Mouse (Mus musculus) thymus, adult 2 months (tissue): ENCODE results near the gene Ppp1r3e. TPM values are rescaled to one million over a fixed set of nuclear protein-coding genes. Genes with fewer than 3 reads are reported as not detected.

Source experiments
- DNase-seq: peaks from one replicate; pipeline ENCODE4 v3.0.0; 2021
- H3K27ac ChIP-seq: fragments of 200-500 bp; 2 replicates; pipeline ENCODE4 v1.5.1; 2012; ENCODE audit warnings: low read length, control low read depth; ENCODE audit not compliant: control insufficient read depth, insufficient read depth
- H3K27me3 ChIP-seq: fragments of 200-500 bp; 2 replicates; pipeline ENCODE4 v1.6.1; 2012; ENCODE audit warnings: mild to moderate bottlenecking, low read length, moderate library complexity, mixed read lengths; ENCODE audit not compliant: control insufficient read depth, insufficient read depth
- H3K36me3 ChIP-seq: fragments of 200-500 bp; 2 replicates; pipeline ENCODE4 v1.6.1; 2012; ENCODE audit warnings: mild to moderate bottlenecking, low read length, moderate library complexity; ENCODE audit not compliant: control insufficient read depth, insufficient read depth
- H3K4me1 ChIP-seq: fragments of 200-500 bp; replicated peaks from 2 replicates; pipeline ENCODE4 v1.6.1; 2012; ENCODE audit warnings: low read length; ENCODE audit not compliant: control insufficient read depth, insufficient read depth
- H3K4me3 ChIP-seq: fragments of 200-500 bp; 2 replicates; pipeline ENCODE4 v1.5.1; 2012; ENCODE audit warnings: mild to moderate bottlenecking, low read length, control low read depth, moderate library complexity; ENCODE audit not compliant: control insufficient read depth, insufficient read depth
- CTCF ChIP-seq: fragments of 200-500 bp; IDR thresholded peaks from 2 replicates; pipeline ENCODE4 v1.5.1; 2012; ENCODE audit warnings: mild to moderate bottlenecking, control low read depth, low read length, moderate library complexity, borderline replicate concordance; ENCODE audit not compliant: control insufficient read depth, poor library complexity, insufficient read depth; ENCODE audit errors: extremely low read depth
- POLR2A ChIP-seq: fragments of 200-500 bp; IDR thresholded peaks from 2 replicates; pipeline ENCODE4 v1.6.1; 2012; ENCODE audit warnings: mild to moderate bottlenecking, low read length, control low read depth, moderate library complexity; ENCODE audit not compliant: control insufficient read depth, poor library complexity, insufficient read depth; ENCODE audit errors: extremely low read depth
- WGBS: fragments of 180-500 bp; shearing (Covaris S2); methylation state at CpG from one replicate; pipeline ENCODE4 v1.1.7; 2018; 5-methylcytosine and 5-hydroxymethylcytosine counted together
- polyA plus RNA-seq: library from polyadenylated mRNA; depleted of rRNA; stranded (reverse); fragments of >200 nt; gene quantifications from 2 replicates; pipeline ENCODE4 v1.2.3, GENCODE M21; 2012

Ppp1r3e gene
- polyA plus RNA-seq, 1 experiment = 14.3 TPM

- 0 out of 2 replicates have a peak, but pooled peaks cover 9% of the 10 kb centered on the region for H3K4me1 ChIP-seq
- peak; percentile 38 for DNase-seq
- no peak overlapping the region for H3K27ac ChIP-seq
- H3K27me3 ChIP-seq = no peaks in the 10 kb centered on the region
- WGBS = 76% methylated on average over 5 of the region's 5 CpGs
- no peak overlapping the region for H3K4me3 ChIP-seq
- no peak for TF ChIP-seq POLR2A
- TF ChIP-seq CTCF = peak; percentile 69; the same call in 1 of the 2 replicates
- no peaks in the 10 kb centered on the region for H3K36me3 ChIP-seq
Observed at GRCm38 (mm10) chr14:54866936-54867335, 10.4 kb downstream of the Ppp1r3e start.

- H3K36me3 ChIP-seq = no peaks in the 10 kb centered on the region
- TF ChIP-seq CTCF (no peak), POLR2A (no peak)
- no peak overlapping the region for H3K4me3 ChIP-seq
- H3K4me1 ChIP-seq = 0 out of 2 replicates have a peak, but pooled peaks cover 9% of the 10 kb centered on the region
- no peaks in the 10 kb centered on the region for H3K27me3 ChIP-seq
- WGBS = 52% methylated on average over 3 of the region's 3 CpGs
- DNase-seq = no peak
- H3K27ac ChIP-seq = no peak overlapping the region
Observed at GRCm38 (mm10) chr14:54866268-54866667, 11.1 kb downstream of the Ppp1r3e start.

GRCm38 (mm10) chr14:54865626-54866025, 11.7 kb downstream of the Ppp1r3e start:
- Histone ChIP-seq H3K27ac (no peak overlapping the region), H3K36me3 (no peaks in the 10 kb centered on the region), H3K27me3 (no peaks in the 10 kb centered on the region), H3K4me3 (no peak overlapping the region), H3K4me1 (0 out of 2 replicates have a peak, but pooled peaks cover 9% of the 10 kb centered on the region)
- DNase-seq = no peak
- TF ChIP-seq POLR2A (no peak), CTCF (no peak)
- WGBS = 87% methylated on average over 5 of the region's 5 CpGs

- Histone ChIP-seq H3K4me1 (0 out of 2 replicates have a peak, but pooled peaks cover 9% of the 10 kb centered on the region), H3K4me3 (peak overlapping the region; percentile 63), H3K27ac (no peak overlapping the region), H3K27me3 (no peaks in the 10 kb centered on the region), H3K36me3 (no peaks in the 10 kb centered on the region)
- no peak for DNase-seq
- TF ChIP-seq POLR2A = no peak
- no peak for TF ChIP-seq CTCF
- 12% methylated on average over 21 of the region's 21 CpGs for WGBS
Observed at GRCm38 (mm10) chr14:54864313-54865036, 12.9 kb downstream of the Ppp1r3e start.

- WGBS = under 1% methylated on average over 56 of the region's 56 CpGs
- Histone ChIP-seq H3K27ac (no peak overlapping the region), H3K4me3 (peak overlapping the region; percentile 63), H3K36me3 (no peaks in the 10 kb centered on the region), H3K4me1 (0 out of 2 replicates have a peak, but pooled peaks cover 9% of the 10 kb centered on the region), H3K27me3 (no peaks in the 10 kb centered on the region)
- TF ChIP-seq POLR2A (no peak), CTCF (no peak)
- peak; percentile 85 for DNase-seq
Observed at GRCm38 (mm10) chr14:54863501-54864312, 13.6 kb downstream of the Ppp1r3e start.

DNA sequence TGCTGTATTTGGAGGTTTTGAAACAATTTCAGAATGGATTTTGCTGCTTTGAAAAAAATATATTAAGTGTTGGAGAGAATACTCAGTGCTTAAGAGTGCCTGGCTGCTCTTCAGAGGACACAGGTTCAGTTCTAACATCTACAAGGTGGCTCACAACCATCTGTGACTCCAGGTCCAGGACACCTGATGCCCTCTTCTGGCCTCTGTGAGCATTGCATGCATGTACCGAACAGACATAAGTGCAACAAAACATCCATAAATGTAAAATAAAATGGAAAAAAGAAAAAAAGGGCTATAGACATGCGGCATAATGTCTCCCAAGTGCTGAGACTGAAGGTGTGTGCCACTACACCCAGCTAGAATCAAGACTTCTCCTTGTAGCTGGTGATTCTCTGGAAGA, 16.8 kb downstream of the Ppp1r3e start:
- DNase-seq = peak; percentile 69
- WGBS = 33% methylated on average over 2 of the region's 2 CpGs
- H3K36me3 ChIP-seq = no peaks in the 10 kb centered on the region
- H3K27ac ChIP-seq = no peak overlapping the region
- no peak overlapping the region for H3K4me3 ChIP-seq
- H3K4me1 ChIP-seq = 0 out of 2 replicates have a peak, but pooled peaks cover 7% of the 10 kb centered on the region
- TF ChIP-seq CTCF (no peak), POLR2A (no peak)
- no peaks in the 10 kb centered on the region for H3K27me3 ChIP-seq
